Mouse (Mus musculus) cortical plate, adult 2 months (tissue): ENCODE data around the gene Lrwd1.

ENCODE experiments used
- CTCF ChIP-seq: fragments of 200-500 bp; IDR thresholded peaks from 2 replicates; pipeline ENCODE4 v1.5.1; 2011; ENCODE audit warnings: mild to moderate bottlenecking, control low read depth, low read length; ENCODE audit not compliant: insufficient read depth; ENCODE audit errors: extremely low read depth
- POLR2A ChIP-seq: fragments of 200-500 bp; IDR thresholded peaks from 2 replicates; pipeline ENCODE4 v1.6.1; 2011; ENCODE audit warnings: mild to moderate bottlenecking, low read length, control low read depth; ENCODE audit not compliant: insufficient read depth; ENCODE audit errors: extremely low read depth

DNA sequence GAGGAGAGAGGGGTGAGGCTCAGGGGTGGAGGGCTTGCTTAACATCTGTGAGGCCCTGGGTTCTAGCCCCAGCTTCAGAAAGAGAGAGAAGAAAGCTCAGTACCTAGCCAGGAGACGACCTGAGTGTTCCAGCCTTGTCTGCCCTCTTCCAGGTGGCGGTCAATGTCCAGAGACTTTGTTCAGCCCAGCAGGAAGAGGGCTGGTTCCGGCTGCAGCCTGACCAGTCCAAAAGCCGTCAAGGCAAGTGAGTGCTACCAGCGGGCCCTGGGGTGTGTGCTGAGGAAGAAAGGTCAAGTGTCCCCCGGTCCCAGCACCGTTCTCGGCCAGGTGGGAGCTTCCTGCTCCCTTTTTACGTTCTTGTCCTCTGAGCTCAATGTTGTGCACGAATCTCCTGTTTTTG, 37.3 kb downstream of the Lrwd1 start:
- TF ChIP-seq POLR2A (no peak), CTCF (no peak)
